Mouse (Mus musculus) olfactory bulb, adult 2 months (tissue): Measurements from ENCODE around the gene Acot1.

ENCODE experiments used
- CTCF ChIP-seq: fragments of 200-500 bp; IDR thresholded peaks from 2 replicates; pipeline ENCODE4 v1.5.1; 2012; ENCODE audit warnings: low read depth, mild to moderate bottlenecking, low read length, moderate library complexity; ENCODE audit not compliant: insufficient read depth
- POLR2A ChIP-seq: fragments of 200-500 bp; IDR thresholded peaks from 2 replicates; pipeline ENCODE4 v1.6.1; 2012; ENCODE audit warnings: mild to moderate bottlenecking, low read depth, low read length, moderate library complexity; ENCODE audit not compliant: insufficient read depth

DNA sequence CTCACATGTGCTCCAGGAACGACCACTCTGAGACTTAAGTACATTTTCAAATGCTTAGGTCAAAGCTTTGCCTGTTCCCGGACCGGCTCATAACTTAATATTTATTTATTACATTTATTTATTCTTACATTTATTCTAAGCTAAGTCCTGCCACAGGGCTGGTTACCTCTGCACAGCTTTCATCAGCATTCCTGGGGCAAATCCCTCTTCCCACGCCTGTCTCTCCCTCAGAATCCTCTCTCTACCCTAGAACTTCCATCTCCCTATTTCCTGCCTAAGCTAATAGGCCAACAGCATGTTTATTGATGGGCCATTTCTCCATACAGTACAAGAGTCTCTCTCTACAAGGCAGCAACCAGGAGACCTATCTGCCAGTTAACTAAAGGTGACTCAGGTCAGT, 58.5 kb downstream of the Acot1 start:
- TF ChIP-seq POLR2A (no peak), CTCF (no peak)
